Comparison of ENCODE assay signal across 16 mouse cellular contexts in genomic region chr16:45841016-45841415, GRCm38 (mm10).
DNase-seq lines count a peak whose midpoint lies in the region; ATAC-seq and TF ChIP-seq lines count a peak whose summit lies in the region.
"Had no signal": no experiment of that assay in that cellular context is flagged by ENCODE, and none has a peak within 500 bp of the region (broad histone marks: within the 10 kb centered on the region; RNA-seq: fewer than 3 reads in every experiment).

No protein-coding gene starts in this region.

- no peak overlapping the region for H3K9ac ChIP-seq in kidney, embryonic 15.5 days
- H3K9ac ChIP-seq in embryonic facial prominence, embryonic 14.5 days (ENCODE audit: low read depth, low read length), result no peak overlapping the region

- H3K4me3 ChIP-seq in heart, embryonic 10.5 days, result no peak overlapping the region
- no peak overlapping the region for H3K4me3 ChIP-seq in kidney, embryonic 15.5 days (replicated peaks)
- no peak overlapping the region for H3K4me3 ChIP-seq in embryonic facial prominence, embryonic 14.5 days (ENCODE audit: low read depth, low read length)
- H3K4me3 ChIP-seq in layer of hippocampus, adult 2 months, result no peak overlapping the region

- peaks cover 49% of the 10 kb centered on the region for H3K4me1 ChIP-seq in heart, embryonic 10.5 days
- peaks cover 71% of the 10 kb centered on the region for H3K4me1 ChIP-seq in kidney, embryonic 15.5 days
- H3K4me1 ChIP-seq in embryonic facial prominence, embryonic 14.5 days (ENCODE audit: control insufficient read depth, insufficient read depth, low read length), result peaks cover 30% of the 10 kb centered on the region

- H3K4me2 ChIP-seq in kidney, embryonic 15.5 days, result peak overlapping the region; percentile 87
- H3K4me2 ChIP-seq in embryonic facial prominence, embryonic 14.5 days (ENCODE audit: low read depth, low read length), result peak overlapping the region; percentile 78
- H3K4me2 ChIP-seq: midbrain, embryonic 11.5 days had no signal

- TF ChIP-seq CTCF in layer of hippocampus, adult 2 months (conservative IDR thresholded peaks at IDR 0.05), result no peak

- no peaks in the 10 kb centered on the region for H3K27me3 ChIP-seq in heart, embryonic 10.5 days (ENCODE audit: insufficient read depth, poor library complexity, severe bottlenecking)
- H3K27me3 ChIP-seq in kidney, embryonic 15.5 days, result no peaks in the 10 kb centered on the region
- no peaks in the 10 kb centered on the region for H3K27me3 ChIP-seq in embryonic facial prominence, embryonic 14.5 days (replicated peaks; ENCODE audit: control insufficient read depth, insufficient read depth, low read length)

- no peak for ATAC-seq in kidney, embryonic 15.5 days (replicated peaks; ENCODE audit: low FRiP score)
- ATAC-seq in embryonic facial prominence, embryonic 14.5 days (ENCODE audit: low read depth), result no peak
- ATAC-seq: CD4-positive, CD25-positive, alpha-beta regulatory T cell, adult 4 months had no signal

- H3K27ac ChIP-seq in heart, embryonic 10.5 days, result 0 out of 2 replicates have a peak overlapping the region, but pooled peaks have one; percentile 10
- no peak overlapping the region for H3K27ac ChIP-seq in kidney, embryonic 15.5 days
- H3K27ac ChIP-seq in embryonic facial prominence, embryonic 14.5 days (replicated peaks; ENCODE audit: low read depth, low read length), result no peak overlapping the region
- no peak overlapping the region for H3K27ac ChIP-seq in layer of hippocampus, adult 2 months

- 75% methylated on average over 3 of the region's 3 CpGs for WGBS in heart, embryonic 10.5 days
- 71% methylated on average over 3 of the region's 3 CpGs for WGBS in kidney, embryonic 15.5 days
- 77% methylated on average over 3 of the region's 3 CpGs for WGBS in embryonic facial prominence, embryonic 14.5 days

- no peaks in the 10 kb centered on the region for H3K36me3 ChIP-seq in heart, embryonic 10.5 days
- H3K36me3 ChIP-seq in kidney, embryonic 15.5 days, result no peaks in the 10 kb centered on the region
- no peaks in the 10 kb centered on the region for H3K36me3 ChIP-seq in embryonic facial prominence, embryonic 14.5 days (ENCODE audit: control insufficient read depth, insufficient read depth, low read length)

- DNase-seq in heart, embryonic 10.5 days (ENCODE audit: low spot score), result no peak
- no peak for DNase-seq in heart, adult 18-20 months
- no peak for DNase-seq in kidney, adult 11 months
- DNase-seq in 3T3-L1 (ENCODE audit: low read depth, low spot score), result peak; percentile 31
- no peak for DNase-seq in embryonic facial prominence, embryonic 14.5 days (ENCODE audit: low spot score)
- no peak for DNase-seq in layer of hippocampus, adult 2 months (ENCODE audit: low spot score in 2 of 2)
- no peak for DNase-seq in thymus, postnatal 36 days
- DNase-seq: adrenal gland, postnatal 14 days; cerebellum, postnatal 36 days; kidney, postnatal 4 days; layer of hippocampus, postnatal 36 days; lung, adult 18-20 months; right cerebral cortex, postnatal 25 days had no signal

- H3K9me3 ChIP-seq in heart, embryonic 10.5 days, result no peaks in the 10 kb centered on the region
- H3K9me3 ChIP-seq in kidney, embryonic 15.5 days (replicated peaks), result no peaks in the 10 kb centered on the region
- H3K9me3 ChIP-seq in embryonic facial prominence, embryonic 14.5 days (ENCODE audit: control insufficient read depth, low read length), result no peaks in the 10 kb centered on the region
